Mouse (Mus musculus) intestine, postnatal 0 days (tissue): ENCODE measurements at regions not wholly inside any gene's neighbourhood (a gene's known extent, or its start where the extent isn't known, plus 50 kb on each side); places are given as distances from the start of the nearest gene placed in this dataset.
"Not testable (repeated sequence)": the region's sequence is repeated elsewhere in the genome, so short reads cannot be mapped to it uniquely, and the experiment has no call there.

ENCODE experiments used
- ATAC-seq: fragments of 200-750 bp; cut with Nextera tagmentation; 2 replicates; pipeline ENCODE4 v1.8.0; 2017; ENCODE audit warnings: mild to moderate bottlenecking, moderate TSS enrichment, moderate library complexity
- H3K27ac ChIP-seq: fragments of 300-500 bp; sonication (generic); 2 replicates; pipeline ENCODE4 v1.5.1; 2014; ENCODE audit warnings: mild to moderate bottlenecking, low read depth, low read length, moderate library complexity
- H3K27me3 ChIP-seq: fragments of 300-500 bp; sonication (generic); replicated peaks from 2 replicates; pipeline ENCODE4 v1.6.1; 2014; ENCODE audit warnings: low read length, mixed read lengths; ENCODE audit not compliant: control insufficient read depth, insufficient read depth
- H3K36me3 ChIP-seq: fragments of 300-500 bp; sonication (generic); 2 replicates; pipeline ENCODE4 v1.6.1; 2014; ENCODE audit warnings: mild to moderate bottlenecking, moderate library complexity; ENCODE audit not compliant: control insufficient read depth, insufficient read depth
- H3K4me1 ChIP-seq: fragments of 300-500 bp; sonication (generic); replicated peaks from 2 replicates; pipeline ENCODE4 v1.6.1; 2014; ENCODE audit warnings: antibody characterized with exemption, low read length, mixed read lengths; ENCODE audit not compliant: control insufficient read depth, insufficient read depth
- H3K4me2 ChIP-seq: fragments of 300-500 bp; sonication (generic); replicated peaks from 2 replicates; pipeline ENCODE4 v1.6.1; 2014; ENCODE audit warnings: low read depth, mild to moderate bottlenecking, moderate library complexity
- H3K4me3 ChIP-seq: fragments of 300-500 bp; sonication (generic); 2 replicates; pipeline ENCODE4 v1.5.1; 2014; ENCODE audit warnings: low read depth, low read length
- H3K9ac ChIP-seq: fragments of 300-500 bp; sonication (generic); 2 replicates; pipeline ENCODE4 v1.6.1; 2014; ENCODE audit warnings: mild to moderate bottlenecking, low read depth, low read length
- H3K9me3 ChIP-seq: fragments of 300-500 bp; sonication (generic); 2 replicates; pipeline ENCODE4 v1.6.1; 2016; ENCODE audit warnings: mixed run types; ENCODE audit not compliant: control insufficient read depth
- WGBS: fragments of 180-500 bp; shearing (Covaris S2); extraction: QIAGEN DNeasy Blood & Tissue Kit; methylation state at CpG from one replicate; pipeline ENCODE4 v1.1.7; 2014; 5-methylcytosine and 5-hydroxymethylcytosine counted together

- not testable (repeated sequence) for H3K9me3 ChIP-seq, H3K9ac ChIP-seq, H3K4me1 ChIP-seq, H3K4me3 ChIP-seq, H3K36me3 ChIP-seq, H3K27ac ChIP-seq, H3K27me3 ChIP-seq, H3K4me2 ChIP-seq
- ATAC-seq = peak; percentile 96
Measured at GRCm38 (mm10) chr8:5859650-5860049, 754.5 kb upstream of the Slc10a2 start.

DNA sequence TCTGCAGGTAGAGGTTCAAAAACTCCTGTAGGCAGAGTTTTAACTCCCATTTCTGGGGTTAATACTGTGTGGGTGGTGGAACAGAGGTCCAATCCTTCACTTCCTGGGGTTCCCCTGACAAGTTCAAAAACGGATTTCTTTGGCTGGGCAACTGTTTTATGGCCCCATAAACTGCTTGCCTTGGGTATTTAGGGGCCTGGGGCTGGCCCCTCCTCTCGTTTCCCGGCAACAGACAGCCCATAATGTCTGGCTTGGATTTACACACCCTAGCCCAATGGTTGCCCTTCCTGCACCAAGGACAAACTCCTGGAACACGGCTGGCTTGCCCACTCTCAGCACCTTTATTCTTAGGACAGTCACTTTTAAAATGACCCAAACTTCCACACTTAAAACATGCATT lies 752.2 kb upstream of the Slc10a2 start:
- H3K27me3 ChIP-seq, ATAC-seq, H3K9ac ChIP-seq, H3K9me3 ChIP-seq, H3K27ac ChIP-seq, H3K4me3 ChIP-seq, H3K36me3 ChIP-seq, H3K4me1 ChIP-seq, H3K4me2 ChIP-seq: not testable (repeated sequence)
- 32% methylated on average over 4 of the region's 4 CpGs for WGBS
